Mouse (Mus musculus) spleen, adult 12 weeks (tissue): ENCODE results near the gene Usp21.

Experiments
- DNase-seq: peaks from one replicate; pipeline ENCODE4 v3.0.0; 2022; ENCODE audit warnings: low spot score

Gene Usp21

GRCm38 (mm10) chr1:171265971-171266744 lies 21.6 kb downstream of the Usp21 start:
- no peak for DNase-seq

GRCm38 (mm10) chr1:171263666-171264461 lies 23.9 kb downstream of the Usp21 start:
- no peak for DNase-seq

- DNase-seq = no peak
Observed at GRCm38 (mm10) chr1:171263185-171263611, 24.6 kb downstream of the Usp21 start.

- DNase-seq = no peak
Observed at GRCm38 (mm10) chr1:171262594-171263130, 25.1 kb downstream of the Usp21 start.

GRCm38 (mm10) chr1:171260316-171260715 lies 27.5 kb downstream of the Usp21 start:
- no peak for DNase-seq

- no peak for DNase-seq
Observed at GRCm38 (mm10) chr1:171258921-171259320, 28.9 kb downstream of the Usp21 start.

GRCm38 (mm10) chr1:171257781-171258180 lies 30.0 kb downstream of the Usp21 start:
- DNase-seq = no peak

- DNase-seq = peak; percentile 32
Observed at GRCm38 (mm10) chr1:171256937-171257548, 30.7 kb downstream of the Usp21 start.

GRCm38 (mm10) chr1:171256095-171256818 lies 31.5 kb downstream of the Usp21 start:
- DNase-seq = no peak

GRCm38 (mm10) chr1:171252415-171252814 lies 35.4 kb downstream of the Usp21 start:
- DNase-seq = no peak

- no peak for DNase-seq
Observed at GRCm38 (mm10) chr1:171251594-171252324, 36.0 kb downstream of the Usp21 start.

- no peak for DNase-seq
Observed at GRCm38 (mm10) chr1:171250680-171251593, 36.9 kb downstream of the Usp21 start, which contains the start of gene Ndufs2. Ndufs2 (minus strand) TSS chr1:171251388.

- DNase-seq = no peak
Observed at GRCm38 (mm10) chr1:171249913-171250600, 37.7 kb downstream of the Usp21 start, which contains the start of gene Adamts4. Adamts4 (plus strand) TSS chr1:171250421.

- DNase-seq = no peak
Observed at GRCm38 (mm10) chr1:171248386-171249226, 39.2 kb downstream of the Usp21 start.

GRCm38 (mm10) chr1:171247916-171248315 lies 39.9 kb downstream of the Usp21 start:
- DNase-seq = no peak

- no peak for DNase-seq
Observed at GRCm38 (mm10) chr1:171247453-171247841, 40.3 kb downstream of the Usp21 start.

- DNase-seq = peak; percentile 93
Observed at GRCm38 (mm10) chr1:171246709-171247452, 40.9 kb downstream of the Usp21 start.

GRCm38 (mm10) chr1:171245353-171245752 lies 42.4 kb downstream of the Usp21 start:
- no peak for DNase-seq
